Mouse (Mus musculus) erythroblast, embryonic 14.5 days (primary cell): ENCODE measurements around the gene Got2.

Experiments
- GATA1 ChIP-seq: IDR thresholded peaks from 2 replicates; pipeline ENCODE4 v1.6.1; 2012; ENCODE audit warnings: low read length, inconsistent platforms, mixed read lengths
- TAL1 ChIP-seq: IDR thresholded peaks from 3 replicates; pipeline ENCODE4 v1.6.1; 2012; ENCODE audit warnings: low read length, inconsistent platforms, mixed read lengths

DNA sequence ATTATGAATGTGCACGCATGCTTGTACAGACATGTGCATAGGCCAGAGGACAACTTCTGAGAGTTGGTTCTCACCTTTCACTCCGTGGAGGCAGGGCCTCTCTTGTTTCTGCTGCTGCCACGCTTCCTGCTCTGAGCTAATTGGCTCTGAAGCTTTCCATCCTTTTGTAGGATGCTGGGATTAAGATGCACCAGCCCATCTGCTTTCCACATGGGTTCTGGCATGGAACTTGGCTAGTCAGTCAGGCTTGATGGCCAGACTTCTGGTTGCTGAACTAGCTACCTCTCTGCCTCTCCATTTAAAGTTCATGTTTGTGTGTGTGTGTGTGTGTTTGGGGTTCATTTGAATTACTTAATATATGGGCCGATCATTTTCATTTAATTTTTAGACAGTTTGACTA, 41.5 kb upstream of the Got2 start:
- TF ChIP-seq TAL1 (no peak), GATA1 (no peak)
